Mouse (Mus musculus): ENCODE data around the gene Actn1. TPM values are rescaled to one million over a fixed set of nuclear protein-coding genes. Genes with fewer than 3 reads are reported as not detected.
A peak's percentile ranks its signal among the peaks of the same experiment; 100 is the strongest.

Actn1 gene
- polyA plus RNA-seq, 1 experiment from 2014 or later: 279 TPM

GRCm38 (mm10) chr12:80191806-80192205 lies 68.4 kb downstream of the Actn1 start:
- POLR2A ChIA-PET: no interaction called here
- no peak for ATAC-seq
- no peaks in the 10 kb centered on the region for H3K27me3 ChIP-seq
- DNase-seq (ENCODE audit: low read depth, low spot score): no peak
- TF ChIP-seq CTCF (IDR thresholded peaks at IDR 0.05): no peak
- in situ Hi-C loops (cut with MboI; ENCODE audit: low pct_unique_long_range_greater_than_20kb): no loop called here
- CTCF ChIA-PET: no interaction called here

GRCm38 (mm10) chr12:80191371-80191770 lies 68.8 kb downstream of the Actn1 start:
- H3K27me3 ChIP-seq: no peaks in the 10 kb centered on the region
- CTCF ChIA-PET: no interaction called here
- no peak for DNase-seq (ENCODE audit: low read depth, low spot score)
- in situ Hi-C loops (cut with MboI; ENCODE audit: low pct_unique_long_range_greater_than_20kb): no loop called here
- POLR2A ChIA-PET: no interaction called here
- ATAC-seq: no peak
- no peak for TF ChIP-seq CTCF (IDR thresholded peaks at IDR 0.05)

GRCm38 (mm10) chr12:80190915-80191314 lies 69.3 kb downstream of the Actn1 start:
- no peak for TF ChIP-seq CTCF (IDR thresholded peaks at IDR 0.05)
- ChIA-PET POLR2A (no interaction called here), CTCF (no interaction called here)
- no peak for DNase-seq (ENCODE audit: low read depth, low spot score)
- in situ Hi-C loops (cut with MboI; ENCODE audit: low pct_unique_long_range_greater_than_20kb): no loop called here
- H3K27me3 ChIP-seq: no peaks in the 10 kb centered on the region
- no peak for ATAC-seq

DNA sequence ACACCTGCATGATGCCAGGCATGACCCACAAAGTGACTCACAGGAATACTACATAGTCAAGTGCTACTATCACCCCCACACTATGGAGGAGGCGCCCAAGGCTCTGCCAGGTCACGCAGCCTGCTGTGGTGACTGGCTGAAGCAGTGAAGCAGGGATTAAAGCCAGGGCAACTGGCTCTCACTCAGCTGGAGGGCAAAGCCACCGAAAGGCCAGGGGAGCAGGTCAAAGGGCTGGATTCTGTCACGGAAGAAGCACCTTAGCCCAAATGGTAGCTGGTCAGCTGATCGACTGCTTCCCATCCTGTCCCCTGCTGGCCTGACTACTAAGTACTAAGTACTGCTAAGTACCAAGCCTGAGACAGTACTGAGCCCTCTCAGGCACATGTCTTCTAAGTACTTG lies 76.1 kb downstream of the Actn1 start:
- in situ Hi-C loops (cut with MboI; ENCODE audit: low pct_unique_long_range_greater_than_20kb): no loop called here
- DNase-seq (ENCODE audit: low read depth, low spot score): no peak
- TF ChIP-seq CTCF (IDR thresholded peaks at IDR 0.05): no peak
- ChIA-PET CTCF (interaction anchor here (1.0 kb wide), 1 partner anchor 13 kb away, joined by 3 read pairs; no protein-coding TSS in a partner anchor), POLR2A (no interaction called here)
- no peaks in the 10 kb centered on the region for H3K27me3 ChIP-seq
- peak; percentile 26 for ATAC-seq

DNA sequence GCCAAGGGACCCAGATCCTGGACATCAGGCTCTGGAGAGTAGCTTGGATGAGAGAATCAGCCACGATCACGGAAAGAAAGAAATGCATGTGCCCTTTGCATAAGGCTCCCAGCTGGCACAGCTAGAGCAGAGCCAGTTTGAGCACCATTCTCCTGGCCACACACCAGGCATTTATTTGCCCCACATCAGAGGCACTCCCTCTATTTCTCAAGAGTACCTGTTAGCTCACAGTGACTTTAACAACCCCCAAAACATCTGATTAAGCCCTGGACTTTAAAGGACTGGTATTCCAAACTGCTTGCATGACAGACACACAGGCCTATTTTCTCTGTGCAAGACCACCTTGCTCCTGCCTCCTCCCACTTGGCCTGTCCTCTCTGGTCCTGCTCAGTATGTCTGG lies 78.3 kb downstream of the Actn1 start:
- ATAC-seq (no peak), DNase-seq (ENCODE audit: low read depth, low spot score) (no peak)
- in situ Hi-C loops (cut with MboI; ENCODE audit: low pct_unique_long_range_greater_than_20kb): no loop called here
- TF ChIP-seq CTCF (IDR thresholded peaks at IDR 0.05): no peak
- POLR2A ChIA-PET: no interaction called here
- CTCF ChIA-PET: no interaction called here
- no peaks in the 10 kb centered on the region for H3K27me3 ChIP-seq

DNA sequence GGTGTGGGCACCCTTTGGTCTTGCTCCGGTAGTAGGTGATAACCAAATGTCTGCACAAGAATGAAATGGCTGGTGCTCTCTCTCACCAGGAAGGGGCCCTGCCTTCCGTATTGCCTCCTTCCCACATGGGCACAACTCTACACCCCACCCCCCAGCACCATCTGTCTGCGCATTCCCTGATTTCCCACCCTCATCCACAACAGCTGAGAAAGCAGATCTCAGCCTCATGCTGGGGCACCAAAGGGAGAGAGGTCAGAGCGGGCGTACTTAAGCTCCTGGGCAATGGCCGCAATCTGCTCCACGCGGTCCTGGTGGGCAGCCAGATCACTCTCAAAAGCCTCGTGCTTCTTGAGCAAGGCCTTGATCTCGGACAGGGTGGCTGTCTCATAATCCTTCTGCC lies 82.1 kb downstream of the Actn1 start:
- ATAC-seq (no peak), DNase-seq (ENCODE audit: low read depth, low spot score) (no peak)
- in situ Hi-C loops (cut with MboI; ENCODE audit: low pct_unique_long_range_greater_than_20kb): no loop called here
- no peaks in the 10 kb centered on the region for H3K27me3 ChIP-seq
- TF ChIP-seq CTCF (IDR thresholded peaks at IDR 0.05): no peak
- CTCF ChIA-PET: no interaction called here
- POLR2A ChIA-PET: no interaction called here

- no peak for ATAC-seq
- in situ Hi-C loops (cut with MboI; ENCODE audit: low pct_unique_long_range_greater_than_20kb): loop anchor here (25.0 kb wide), 1 partner anchor 494 kb away; no protein-coding TSS in a partner anchor
- TF ChIP-seq CTCF (IDR thresholded peaks at IDR 0.05): no peak
- ChIA-PET CTCF (interaction anchor here (0.6 kb wide), 1 partner anchor 221 kb away, joined by 3 read pairs; no protein-coding TSS in a partner anchor), POLR2A (no interaction called here)
- no peaks in the 10 kb centered on the region for H3K27me3 ChIP-seq
- DNase-seq (ENCODE audit: low read depth, low spot score): no peak
Observed at GRCm38 (mm10) chr12:80168736-80169135, 91.4 kb downstream of the Actn1 start.

DNA sequence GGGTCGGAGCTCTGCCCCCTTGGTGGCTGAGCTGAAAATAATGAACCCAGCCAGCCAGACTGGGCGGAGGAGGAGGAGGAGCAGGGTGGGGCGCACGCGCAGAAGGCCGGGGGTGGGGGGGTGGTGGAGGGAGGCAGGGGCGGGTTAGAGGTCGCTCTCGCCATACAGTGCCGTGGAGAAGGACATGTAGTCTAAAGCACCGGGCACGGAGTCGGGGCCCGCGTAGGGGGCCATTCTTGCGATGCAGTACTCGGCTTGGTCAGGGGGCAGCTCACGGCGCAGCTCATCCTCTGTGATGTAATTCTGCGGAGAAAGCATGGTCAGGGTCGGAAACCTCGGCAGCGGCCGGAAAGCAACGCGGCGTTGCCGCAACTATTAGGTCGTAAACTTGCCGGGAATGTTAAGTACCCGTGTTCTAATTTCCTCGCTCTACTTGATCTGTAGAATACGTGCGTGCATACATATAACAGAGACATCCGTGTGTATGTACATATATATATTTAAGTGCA lies 91.9 kb downstream of the Actn1 start:
- POLR2A ChIA-PET: no interaction called here
- no peak for TF ChIP-seq CTCF (IDR thresholded peaks at IDR 0.05)
- in situ Hi-C loops (cut with MboI; ENCODE audit: low pct_unique_long_range_greater_than_20kb): loop anchor here (25.0 kb wide), 1 partner anchor 494 kb away; no protein-coding TSS in a partner anchor
- CTCF ChIA-PET: no interaction called here
- H3K27me3 ChIP-seq: no peaks in the 10 kb centered on the region
- DNase-seq (ENCODE audit: low read depth, low spot score) (no peak), ATAC-seq (no peak)

- ChIA-PET CTCF (no interaction called here), POLR2A (no interaction called here)
- in situ Hi-C loops (cut with MboI; ENCODE audit: low pct_unique_long_range_greater_than_20kb): loop anchor here (25.0 kb wide), 1 partner anchor 495 kb away; no protein-coding TSS in a partner anchor
- ATAC-seq: no peak
- H3K27me3 ChIP-seq: no peaks in the 10 kb centered on the region
- TF ChIP-seq CTCF (IDR thresholded peaks at IDR 0.05): no peak
- no peak for DNase-seq (ENCODE audit: low read depth, low spot score)
Observed at GRCm38 (mm10) chr12:80167321-80167720, 92.8 kb downstream of the Actn1 start.

- POLR2A ChIA-PET: no interaction called here
- no peak for DNase-seq (ENCODE audit: low read depth, low spot score)
- CTCF ChIA-PET: interaction anchor here (1.2 kb wide), 1 partner anchor 9 kb away, joined by 3 read pairs; no protein-coding TSS in a partner anchor
- in situ Hi-C loops (cut with MboI; ENCODE audit: low pct_unique_long_range_greater_than_20kb): loop anchor here (25.0 kb wide), 1 partner anchor 496 kb away; no protein-coding TSS in a partner anchor
- TF ChIP-seq CTCF (IDR thresholded peaks at IDR 0.05): no peak
- ATAC-seq: no peak
- H3K27me3 ChIP-seq: no peaks in the 10 kb centered on the region
Observed at GRCm38 (mm10) chr12:80166651-80167050, 93.5 kb downstream of the Actn1 start.

DNA sequence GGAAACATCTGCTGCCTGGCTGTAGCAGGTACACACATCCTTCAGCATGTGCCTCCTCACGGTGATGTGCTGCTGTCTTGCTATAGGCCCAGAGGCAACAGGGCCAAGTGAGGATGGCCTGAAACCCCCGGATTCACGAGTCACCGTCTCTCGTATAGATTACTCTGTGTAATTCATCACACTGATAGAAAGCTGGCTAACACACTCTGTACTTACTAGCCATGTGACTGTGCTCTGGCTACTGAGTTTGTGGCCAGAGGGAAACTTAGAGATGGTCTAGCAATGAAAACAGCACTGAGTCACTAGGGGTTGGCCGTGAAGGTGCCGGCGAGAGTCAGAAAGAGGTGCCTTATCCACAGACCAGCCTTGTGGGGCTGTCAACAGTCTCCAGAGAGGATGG lies 95.6 kb downstream of the Actn1 start:
- ATAC-seq (no peak), DNase-seq (ENCODE audit: low read depth, low spot score) (no peak)
- no peaks in the 10 kb centered on the region for H3K27me3 ChIP-seq
- POLR2A ChIA-PET: no interaction called here
- CTCF ChIA-PET: no interaction called here
- no peak for TF ChIP-seq CTCF (IDR thresholded peaks at IDR 0.05)
- in situ Hi-C loops (cut with MboI; ENCODE audit: low pct_unique_long_range_greater_than_20kb): loop anchor here (25.0 kb wide), 1 partner anchor 498 kb away; no protein-coding TSS in a partner anchor

GRCm38 (mm10) chr12:80162448-80162847 lies 97.7 kb downstream of the Actn1 start:
- no peaks in the 10 kb centered on the region for H3K27me3 ChIP-seq
- ATAC-seq (no peak), DNase-seq (ENCODE audit: low read depth, low spot score) (no peak)
- no peak for TF ChIP-seq CTCF (IDR thresholded peaks at IDR 0.05)
- in situ Hi-C loops (cut with MboI; ENCODE audit: low pct_unique_long_range_greater_than_20kb): loop anchor here (25.0 kb wide), 1 partner anchor 500 kb away; no protein-coding TSS in a partner anchor
- POLR2A ChIA-PET: no interaction called here
- CTCF ChIA-PET: interaction anchor here (1.4 kb wide), 1 partner anchor 206 kb away, joined by 3 read pairs; no protein-coding TSS in a partner anchor
